Mouse (Mus musculus) midbrain, embryonic 14.5 days (tissue): ENCODE measurements around the gene Ntn1. TPM values are rescaled to one million over a fixed set of nuclear protein-coding genes. Genes with fewer than 3 reads are reported as not detected.

ENCODE experiments used
- ATAC-seq: fragments of 200-750 bp; cut with Nextera tagmentation; 2 replicates; pipeline ENCODE4 v1.8.0; 2017; ENCODE audit warnings: moderate number of reproducible peaks, moderate library complexity; ENCODE audit not compliant: low FRiP score, low TSS enrichment
- DNase-seq: peaks from one replicate; pipeline ENCODE4 v3.0.0-alpha.2; 2015
- H3K27ac ChIP-seq: fragments of 300-500 bp; sonication (generic); replicated peaks from 2 replicates; pipeline ENCODE4 v1.5.1; 2014; ENCODE audit warnings: mild to moderate bottlenecking, low read depth, low read length, moderate library complexity
- H3K27me3 ChIP-seq: fragments of 300-500 bp; sonication (generic); 2 replicates; pipeline ENCODE4 v1.6.1; 2014; ENCODE audit warnings: low read length, control low read depth, mixed read lengths; ENCODE audit not compliant: control insufficient read depth, insufficient read depth
- H3K36me3 ChIP-seq: fragments of 300-500 bp; sonication (generic); 2 replicates; pipeline ENCODE4 v1.6.1; 2014; ENCODE audit warnings: low read length, control low read depth; ENCODE audit not compliant: control insufficient read depth, insufficient read depth
- H3K4me1 ChIP-seq: fragments of 300-500 bp; sonication (generic); 2 replicates; pipeline ENCODE4 v1.6.1; 2014; ENCODE audit warnings: mild to moderate bottlenecking, antibody characterized with exemption, low read length, control low read depth; ENCODE audit not compliant: control insufficient read depth, insufficient read depth
- H3K4me2 ChIP-seq: fragments of 300-500 bp; sonication (generic); 2 replicates; pipeline ENCODE4 v1.6.1; 2014; ENCODE audit warnings: mild to moderate bottlenecking, low read length, moderate library complexity
- H3K4me3 ChIP-seq: fragments of 300-500 bp; sonication (generic); replicated peaks from 2 replicates; pipeline ENCODE4 v1.5.1; 2014; ENCODE audit warnings: low read depth, low read length
- H3K9ac ChIP-seq: fragments of 300-500 bp; sonication (generic); replicated peaks from 2 replicates; pipeline ENCODE4 v1.6.1; 2014; ENCODE audit warnings: mild to moderate bottlenecking, low read length, moderate library complexity
- H3K9me3 ChIP-seq: fragments of 300-500 bp; sonication (generic); 2 replicates; pipeline ENCODE4 v1.6.1; 2016; ENCODE audit warnings: low read length, control low read depth, mixed read lengths; ENCODE audit not compliant: control insufficient read depth
- WGBS: fragments of 180-500 bp; shearing (Covaris S2); extraction: QIAGEN DNeasy Blood & Tissue Kit; methylation state at CpG from one replicate; pipeline ENCODE4 v1.1.7; 2014; 5-methylcytosine and 5-hydroxymethylcytosine counted together
- polyA plus RNA-seq: library from polyadenylated mRNA; unstranded; fragments of >200 nt; fragmentation: Nextera tagmentation; extraction: Ambion mirVana; gene quantifications from 2 replicates; pipeline ENCODE4 v1.2.1, GENCODE M21; 2014

The Ntn1 gene
- polyA plus RNA-seq, 1 experiment from 2014 or later = 8.4 TPM

- no peaks in the 10 kb centered on the region for H3K36me3 ChIP-seq
- no peak overlapping the region for H3K9ac ChIP-seq
- H3K27me3 ChIP-seq = no peaks in the 10 kb centered on the region
- 59% methylated on average over 3 of the region's 3 CpGs for WGBS
- no peak for ATAC-seq
- no peaks in the 10 kb centered on the region for H3K9me3 ChIP-seq
- H3K4me3 ChIP-seq = no peak overlapping the region
- no peak overlapping the region for H3K27ac ChIP-seq
- no peak for DNase-seq
- H3K4me2 ChIP-seq = no peak overlapping the region
- no peaks in the 10 kb centered on the region for H3K4me1 ChIP-seq
These were observed 45.8 kb downstream of the Ntn1 start for GRCm38 (mm10) chr11:68354848-68355247.

- H3K27me3 ChIP-seq = no peaks in the 10 kb centered on the region
- no peak overlapping the region for H3K9ac ChIP-seq
- no peak overlapping the region for H3K4me2 ChIP-seq
- no peaks in the 10 kb centered on the region for H3K4me1 ChIP-seq
- no peak overlapping the region for H3K4me3 ChIP-seq
- WGBS = 79% methylated on average over 6 of the region's 6 CpGs
- no peaks in the 10 kb centered on the region; the same call in 1 of the 2 replicates for H3K9me3 ChIP-seq
- H3K27ac ChIP-seq = no peak overlapping the region
- H3K36me3 ChIP-seq = no peaks in the 10 kb centered on the region
- DNase-seq (no peak), ATAC-seq (no peak)
These were observed 48.4 kb downstream of the Ntn1 start for GRCm38 (mm10) chr11:68352236-68352635.

- Histone ChIP-seq H3K9ac (no peak overlapping the region), H3K27me3 (no peaks in the 10 kb centered on the region), H3K9me3 (no peaks in the 10 kb centered on the region; the same call in 1 of the 2 replicates), H3K36me3 (no peaks in the 10 kb centered on the region), H3K4me1 (no peaks in the 10 kb centered on the region), H3K27ac (no peak overlapping the region), H3K4me2 (no peak overlapping the region), H3K4me3 (no peak overlapping the region)
- ATAC-seq (no peak), DNase-seq (no peak)
- 88% methylated on average over 12 of the region's 12 CpGs for WGBS
These were observed 51.8 kb downstream of the Ntn1 start for GRCm38 (mm10) chr11:68348851-68349250.

- Histone ChIP-seq H3K9me3 (no peaks in the 10 kb centered on the region; the same call in 1 of the 2 replicates), H3K27ac (no peak overlapping the region), H3K27me3 (no peaks in the 10 kb centered on the region), H3K4me2 (no peak overlapping the region), H3K9ac (no peak overlapping the region), H3K36me3 (no peaks in the 10 kb centered on the region), H3K4me1 (no peaks in the 10 kb centered on the region), H3K4me3 (no peak overlapping the region)
- ATAC-seq (no peak), DNase-seq (no peak)
- WGBS = 57% methylated on average over 6 of the region's 6 CpGs
These were observed 52.5 kb downstream of the Ntn1 start for GRCm38 (mm10) chr11:68348083-68348482.

GRCm38 (mm10) chr11:68347508-68347907 is 53.1 kb downstream of the Ntn1 start:
- 80% methylated on average over 5 of the region's 5 CpGs for WGBS
- Histone ChIP-seq H3K4me2 (no peak overlapping the region), H3K27me3 (no peaks in the 10 kb centered on the region), H3K4me1 (no peaks in the 10 kb centered on the region), H3K9me3 (no peaks in the 10 kb centered on the region; the same call in 1 of the 2 replicates), H3K27ac (no peak overlapping the region), H3K9ac (no peak overlapping the region), H3K4me3 (no peak overlapping the region), H3K36me3 (no peaks in the 10 kb centered on the region)
- ATAC-seq = no peak
- DNase-seq = no peak

GRCm38 (mm10) chr11:68346099-68346498 is 54.5 kb downstream of the Ntn1 start:
- H3K9me3 ChIP-seq = no peaks in the 10 kb centered on the region; the same call in 1 of the 2 replicates
- H3K4me1 ChIP-seq = no peaks in the 10 kb centered on the region
- no peak overlapping the region for H3K4me2 ChIP-seq
- no peak overlapping the region for H3K4me3 ChIP-seq
- no peak overlapping the region for H3K27ac ChIP-seq
- ATAC-seq (no peak), DNase-seq (no peak)
- no peaks in the 10 kb centered on the region for H3K36me3 ChIP-seq
- WGBS = 96% methylated on average over 5 of the region's 5 CpGs
- no peaks in the 10 kb centered on the region for H3K27me3 ChIP-seq
- H3K9ac ChIP-seq = no peak overlapping the region

- H3K4me3 ChIP-seq = no peak overlapping the region
- H3K36me3 ChIP-seq = no peaks in the 10 kb centered on the region
- H3K9me3 ChIP-seq = no peaks in the 10 kb centered on the region
- ATAC-seq (no peak), DNase-seq (no peak)
- no peaks in the 10 kb centered on the region for H3K4me1 ChIP-seq
- no peak overlapping the region for H3K4me2 ChIP-seq
- no peak overlapping the region for H3K9ac ChIP-seq
- H3K27ac ChIP-seq = no peak overlapping the region
- no peaks in the 10 kb centered on the region for H3K27me3 ChIP-seq
- WGBS = 80% methylated on average over 9 of the region's 9 CpGs
These were observed 56.4 kb downstream of the Ntn1 start for GRCm38 (mm10) chr11:68344221-68344620.

GRCm38 (mm10) chr11:68342761-68343160 is 57.9 kb downstream of the Ntn1 start:
- DNase-seq (no peak), ATAC-seq (no peak)
- WGBS = 56% methylated on average over 5 of the region's 5 CpGs
- Histone ChIP-seq H3K27me3 (no peaks in the 10 kb centered on the region), H3K4me2 (no peak overlapping the region), H3K4me3 (no peak overlapping the region), H3K36me3 (no peaks in the 10 kb centered on the region), H3K9ac (no peak overlapping the region), H3K9me3 (no peaks in the 10 kb centered on the region), H3K27ac (no peak overlapping the region), H3K4me1 (no peaks in the 10 kb centered on the region)

GRCm38 (mm10) chr11:68342003-68342400 is 58.6 kb downstream of the Ntn1 start:
- Histone ChIP-seq H3K4me2 (no peak overlapping the region), H3K4me1 (no peaks in the 10 kb centered on the region), H3K9me3 (no peaks in the 10 kb centered on the region), H3K27me3 (no peaks in the 10 kb centered on the region), H3K36me3 (no peaks in the 10 kb centered on the region), H3K9ac (no peak overlapping the region), H3K4me3 (no peak overlapping the region), H3K27ac (no peak overlapping the region)
- ATAC-seq (no peak), DNase-seq (no peak)
- WGBS = 81% methylated on average over 5 of the region's 5 CpGs
